Mouse (Mus musculus) neural tube, embryonic 11.5 days (tissue): ENCODE measurements at regions not wholly inside any gene's neighbourhood (a gene's known extent, or its start where the extent isn't known, plus 50 kb on each side); places are given as distances from the start of the nearest gene placed in this dataset.

Source experiments
- ATAC-seq: fragments of 200-750 bp; cut with Nextera tagmentation; 2 replicates; pipeline ENCODE4 v1.8.0; 2017; ENCODE audit warnings: moderate number of reproducible peaks, mild to moderate bottlenecking, moderate TSS enrichment, moderate library complexity; ENCODE audit not compliant: insufficient read depth, low FRiP score, low TSS enrichment
- DNase-seq: peaks from one replicate; pipeline ENCODE4 v3.0.0-alpha.2; 2015; ENCODE audit warnings: low spot score
- H3K27ac ChIP-seq: fragments of 300-500 bp; sonication (generic); 2 replicates; pipeline ENCODE4 v1.5.1; 2014; ENCODE audit warnings: low read depth, mild to moderate bottlenecking, low read length
- H3K27me3 ChIP-seq: fragments of 300-500 bp; sonication (generic); 2 replicates; pipeline ENCODE4 v1.6.1; 2014; ENCODE audit warnings: mild to moderate bottlenecking, low read length, mixed read lengths; ENCODE audit not compliant: control insufficient read depth, insufficient read depth
- H3K36me3 ChIP-seq: fragments of 300-500 bp; sonication (generic); 2 replicates; pipeline ENCODE4 v1.6.1; 2014; ENCODE audit warnings: mild to moderate bottlenecking, low read length, moderate library complexity, mixed read lengths; ENCODE audit not compliant: control insufficient read depth, insufficient read depth
- H3K4me1 ChIP-seq: fragments of 300-500 bp; sonication (generic); 2 replicates; pipeline ENCODE4 v1.6.1; 2014; ENCODE audit warnings: low read length, mixed read lengths; ENCODE audit not compliant: control insufficient read depth, insufficient read depth
- H3K4me2 ChIP-seq: fragments of 300-500 bp; sonication (generic); 2 replicates; pipeline ENCODE4 v1.6.1; 2014; ENCODE audit warnings: low read depth, mild to moderate bottlenecking, moderate library complexity
- H3K4me3 ChIP-seq: fragments of 300-500 bp; sonication (generic); 2 replicates; pipeline ENCODE4 v1.5.1; 2014; ENCODE audit warnings: low read depth, low read length
- H3K9ac ChIP-seq: fragments of 300-500 bp; sonication (generic); 2 replicates; pipeline ENCODE4 v1.6.1; 2014; ENCODE audit warnings: mild to moderate bottlenecking, low read length
- H3K9me3 ChIP-seq: fragments of 300-500 bp; sonication (generic); 2 replicates; pipeline ENCODE4 v1.6.1; 2016; ENCODE audit warnings: low read length; ENCODE audit not compliant: control insufficient read depth
- WGBS: fragments of 180-500 bp; shearing (Covaris S2); extraction: QIAGEN DNeasy Blood & Tissue Kit; methylation state at CpG from one replicate; pipeline ENCODE4 v1.1.7; 2014; 5-methylcytosine and 5-hydroxymethylcytosine counted together

GRCm38 (mm10) chr17:48814753-48815504 lies 117.2 kb upstream of the Lrfn2 start:
- Histone ChIP-seq H3K4me1 (no peaks in the 10 kb centered on the region; the same call in 1 of the 2 replicates), H3K4me2 (no peak overlapping the region), H3K4me3 (no peak overlapping the region), H3K9me3 (no peaks in the 10 kb centered on the region), H3K27me3 (no peaks in the 10 kb centered on the region), H3K36me3 (no peaks in the 10 kb centered on the region), H3K27ac (no peak overlapping the region), H3K9ac (no peak overlapping the region)
- 53% methylated on average over 15 of the region's 15 CpGs for WGBS
- DNase-seq, result peak; percentile 64
- ATAC-seq, result peak; percentile 65

GRCm38 (mm10) chr17:48816588-48817324 lies 115.4 kb upstream of the Lrfn2 start:
- WGBS, result 80% methylated on average over 9 of the region's 9 CpGs
- no peak for DNase-seq
- H3K4me1 ChIP-seq, result no peaks in the 10 kb centered on the region; the same call in none of the 2 replicates
- H3K9ac ChIP-seq, result no peak overlapping the region
- H3K9me3 ChIP-seq, result no peaks in the 10 kb centered on the region
- H3K27me3 ChIP-seq, result no peaks in the 10 kb centered on the region
- no peak for ATAC-seq
- H3K4me2 ChIP-seq, result no peak overlapping the region
- no peaks in the 10 kb centered on the region for H3K36me3 ChIP-seq
- H3K27ac ChIP-seq, result no peak overlapping the region
- H3K4me3 ChIP-seq, result no peak overlapping the region

GRCm38 (mm10) chr17:48817551-48817950 lies 114.6 kb upstream of the Lrfn2 start:
- no peaks in the 10 kb centered on the region for H3K9me3 ChIP-seq
- no peak for DNase-seq
- no peaks in the 10 kb centered on the region; the same call in none of the 2 replicates for H3K4me1 ChIP-seq
- no peak for ATAC-seq
- 71% methylated on average over 13 of the region's 13 CpGs for WGBS
- no peaks in the 10 kb centered on the region for H3K27me3 ChIP-seq
- no peak overlapping the region for H3K4me2 ChIP-seq
- no peak overlapping the region for H3K4me3 ChIP-seq
- H3K36me3 ChIP-seq, result no peaks in the 10 kb centered on the region
- no peak overlapping the region for H3K27ac ChIP-seq
- H3K9ac ChIP-seq, result no peak overlapping the region

GRCm38 (mm10) chr17:48819703-48820102 lies 112.5 kb upstream of the Lrfn2 start:
- 79% methylated on average over 1 of the region's 1 CpGs for WGBS
- H3K4me3 ChIP-seq, result no peak overlapping the region
- H3K9ac ChIP-seq, result no peak overlapping the region
- no peak overlapping the region for H3K4me2 ChIP-seq
- H3K36me3 ChIP-seq, result no peaks in the 10 kb centered on the region
- DNase-seq (no peak), ATAC-seq (no peak)
- H3K27ac ChIP-seq, result no peak overlapping the region
- H3K27me3 ChIP-seq, result no peaks in the 10 kb centered on the region
- H3K9me3 ChIP-seq, result no peaks in the 10 kb centered on the region
- H3K4me1 ChIP-seq, result no peaks in the 10 kb centered on the region; the same call in none of the 2 replicates

- no peaks in the 10 kb centered on the region for H3K27me3 ChIP-seq
- WGBS, result 92% methylated on average over 20 of the region's 20 CpGs
- DNase-seq, result no peak
Observed at GRCm38 (mm10) chr17:48822101-48822876, 109.9 kb upstream of the Lrfn2 start.

GRCm38 (mm10) chr17:48823921-48824320 lies 108.3 kb upstream of the Lrfn2 start:
- 82% methylated on average over 9 of the region's 9 CpGs for WGBS
- Histone ChIP-seq H3K27me3 (no peaks in the 10 kb centered on the region), H3K9me3 (no peaks in the 10 kb centered on the region), H3K9ac (no peak overlapping the region), H3K4me1 (no peaks in the 10 kb centered on the region; the same call in 1 of the 2 replicates), H3K4me2 (no peak overlapping the region), H3K27ac (no peak overlapping the region), H3K36me3 (no peaks in the 10 kb centered on the region), H3K4me3 (no peak overlapping the region)
- ATAC-seq, result no peak
- DNase-seq, result no peak

More at GRCm38 (mm10) chr17:48822101-48822876, 109.9 kb upstream of the Lrfn2 start:
- ATAC-seq, result no peak
- no peaks in the 10 kb centered on the region for H3K36me3 ChIP-seq
- no peaks in the 10 kb centered on the region for H3K9me3 ChIP-seq
- H3K9ac ChIP-seq, result no peak overlapping the region
- no peaks in the 10 kb centered on the region; the same call in 1 of the 2 replicates for H3K4me1 ChIP-seq
- H3K27ac ChIP-seq, result no peak overlapping the region
- H3K4me3 ChIP-seq, result no peak overlapping the region
- no peak overlapping the region for H3K4me2 ChIP-seq

GRCm38 (mm10) chr17:48825212-48825913 lies 106.8 kb upstream of the Lrfn2 start:
- H3K27me3 ChIP-seq, result no peaks in the 10 kb centered on the region
- no peaks in the 10 kb centered on the region for H3K9me3 ChIP-seq
- no peaks in the 10 kb centered on the region; the same call in 1 of the 2 replicates for H3K4me1 ChIP-seq
- H3K36me3 ChIP-seq, result no peaks in the 10 kb centered on the region
- H3K4me2 ChIP-seq, result no peak overlapping the region
- DNase-seq, result no peak
- no peak overlapping the region for H3K4me3 ChIP-seq
- no peak for ATAC-seq
- no peak overlapping the region for H3K9ac ChIP-seq
- no peak overlapping the region for H3K27ac ChIP-seq
- 75% methylated on average over 9 of the region's 9 CpGs for WGBS

- no peaks in the 10 kb centered on the region for H3K4me1 ChIP-seq
- ATAC-seq (no peak), DNase-seq (no peak)
- H3K27me3 ChIP-seq, result no peaks in the 10 kb centered on the region
- H3K27ac ChIP-seq, result no peak overlapping the region
- H3K4me2 ChIP-seq, result no peak overlapping the region
- H3K4me3 ChIP-seq, result no peak overlapping the region
- no peaks in the 10 kb centered on the region for H3K36me3 ChIP-seq
- no peaks in the 10 kb centered on the region for H3K9me3 ChIP-seq
- H3K9ac ChIP-seq, result no peak overlapping the region
- WGBS, result 76% methylated on average over 20 of the region's 20 CpGs
Observed at GRCm38 (mm10) chr17:48838297-48838979, 93.7 kb upstream of the Lrfn2 start.
